Mouse (Mus musculus): Measurements from ENCODE around the gene Pip5k1c.

- TF ChIP-seq EP300 (optimal IDR thresholded peaks at IDR 0.05), result no peak
- TF ChIP-seq CTCF (IDR thresholded peaks at IDR 0.05; ENCODE audit: low read depth), result no peak
Measured at GRCm38 (mm10) chr10:81273842-81274241, 18.9 kb upstream of the Pip5k1c start.

Measured in stomach, postnatal 0 days (tissue).